Mouse (Mus musculus) megakaryocyte-erythroid progenitor cell, adult 5-6 weeks (primary cell): ENCODE measurements around the gene Tuba3a. TPM values are rescaled to one million over a fixed set of nuclear protein-coding genes. Genes with fewer than 3 reads are reported as not detected.
"Not testable (repeated sequence)": the region's sequence is repeated elsewhere in the genome, so short reads cannot be mapped to it uniquely, and the experiment has no call there.

Experiments
- ATAC-seq: replicated peaks from 2 replicates; pipeline ENCODE4 v1.8.0; 2016; ENCODE audit warnings: mild to moderate bottlenecking, inconsistent platforms; ENCODE audit not compliant: severe bottlenecking, poor library complexity, low FRiP score, low TSS enrichment
- total RNA-seq, 2 experiments: library from RNA; stranded (forward) in 1 of 2; stranded (reverse) in 1 of 2; fragments of 200-1000, 215-1000 nt in 1 of 2; fragments of >200 nt in 1 of 2; fragmentation: Nextera tagmentation in 1 of 2; gene quantifications; 2 replicates each; pipeline ENCODE4 v1.2.3; 2014 to 2017

Tuba3a gene
- total RNA-seq, 2 experiments from 2014 or later, result not detected

- ATAC-seq, result peak; percentile 84
Observed at GRCm38 (mm10) chr6:125271455-125272227, 14.2 kb downstream of the Tuba3a start.

GRCm38 (mm10) chr6:125268799-125269198 lies 17.0 kb downstream of the Tuba3a start:
- no peak for ATAC-seq

- ATAC-seq, result no peak
Observed at GRCm38 (mm10) chr6:125267469-125267868, 18.4 kb downstream of the Tuba3a start.

- ATAC-seq, result not testable (repeated sequence)
Observed at GRCm38 (mm10) chr6:125266600-125266999, 19.2 kb downstream of the Tuba3a start.

GRCm38 (mm10) chr6:125266091-125266490 lies 19.8 kb downstream of the Tuba3a start:
- ATAC-seq, result no peak

GRCm38 (mm10) chr6:125265239-125265638 lies 20.6 kb downstream of the Tuba3a start:
- ATAC-seq, result no peak; the same call in 1 of the 2 replicates

- ATAC-seq, result no peak
Observed at GRCm38 (mm10) chr6:125264219-125264618, 21.6 kb downstream of the Tuba3a start.

GRCm38 (mm10) chr6:125260006-125260555 lies 25.8 kb downstream of the Tuba3a start:
- ATAC-seq, result no peak

- ATAC-seq, result no peak
Observed at GRCm38 (mm10) chr6:125256222-125256966, 29.4 kb downstream of the Tuba3a start.

- no peak for ATAC-seq
Observed at GRCm38 (mm10) chr6:125255516-125256044, 30.3 kb downstream of the Tuba3a start.

GRCm38 (mm10) chr6:125253863-125254715 lies 31.8 kb downstream of the Tuba3a start:
- ATAC-seq, result no peak; the same call in 1 of the 2 replicates

- ATAC-seq, result no peak
Observed at GRCm38 (mm10) chr6:125252711-125253110, 33.1 kb downstream of the Tuba3a start.

- ATAC-seq, result no peak
Observed at GRCm38 (mm10) chr6:125252285-125252684, 33.6 kb downstream of the Tuba3a start.

GRCm38 (mm10) chr6:125244551-125244950 lies 41.3 kb downstream of the Tuba3a start:
- ATAC-seq, result no peak

GRCm38 (mm10) chr6:125241566-125241965 lies 44.3 kb downstream of the Tuba3a start:
- no peak for ATAC-seq

GRCm38 (mm10) chr6:125240617-125241016 lies 45.2 kb downstream of the Tuba3a start:
- ATAC-seq, result no peak

GRCm38 (mm10) chr6:125239547-125239946 lies 46.3 kb downstream of the Tuba3a start:
- no peak for ATAC-seq

- no peak for ATAC-seq
Observed at GRCm38 (mm10) chr6:125238396-125238795, 47.4 kb downstream of the Tuba3a start.

- ATAC-seq, result peak; percentile 21; the same call in 1 of the 2 replicates
Observed at GRCm38 (mm10) chr6:125237421-125237820, 48.4 kb downstream of the Tuba3a start.
